Mouse (Mus musculus): ENCODE results near the gene Ccn2.

Ccn2 gene

DNA sequence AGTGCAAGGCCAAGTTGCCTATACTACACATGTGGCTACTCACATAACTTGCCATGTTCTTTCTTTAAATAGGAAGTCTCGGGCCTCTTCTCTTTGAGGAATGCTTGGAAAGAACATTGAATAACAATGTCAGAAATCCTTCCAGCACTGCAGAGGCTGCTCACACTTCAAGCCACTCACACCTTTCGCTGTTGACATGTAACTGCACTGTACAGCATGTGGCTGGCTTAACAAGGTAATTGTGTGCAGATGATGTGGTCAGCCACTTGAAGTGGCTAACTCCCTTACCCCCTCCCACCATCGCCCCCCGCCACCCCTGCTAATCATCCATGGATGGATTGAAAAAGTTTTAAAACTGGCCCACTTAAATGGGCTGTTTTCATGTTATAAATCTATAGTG is 1.7 kb upstream of the Ccn2 start:
- TF ChIP-seq GATA4 (IDR thresholded peaks at IDR 0.05; ENCODE audit: insufficient replicate concordance, low read length): no peak

GRCm38 (mm10) chr10:24596003-24596868 is 994 bp downstream of the Ccn2 start:
- no peak for TF ChIP-seq GATA4 (IDR thresholded peaks at IDR 0.05; ENCODE audit: insufficient replicate concordance, low read length)

DNA sequence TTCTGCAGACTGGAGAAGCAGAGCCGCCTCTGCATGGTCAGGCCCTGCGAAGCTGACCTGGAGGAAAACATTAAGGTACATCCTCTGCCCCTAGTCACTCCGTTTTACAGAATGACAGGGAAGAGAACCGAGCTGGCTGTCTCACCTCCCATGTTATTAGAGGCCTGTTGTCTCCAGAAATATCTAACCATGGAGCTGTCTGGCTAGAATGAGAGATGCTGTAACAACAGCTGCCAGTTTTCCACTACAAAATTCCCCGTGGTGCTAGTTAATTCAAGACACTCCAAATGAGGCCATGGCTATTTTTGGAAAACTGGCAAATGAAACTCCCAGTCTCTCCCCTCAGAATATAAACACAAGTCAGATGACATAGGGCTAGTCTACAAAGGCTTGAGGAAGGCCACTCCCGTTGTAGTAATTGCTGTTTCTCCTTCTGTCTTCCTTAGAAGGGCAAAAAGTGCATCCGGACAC is 1.7 kb downstream of the Ccn2 start:
- TF ChIP-seq GATA4 (IDR thresholded peaks at IDR 0.05; ENCODE audit: insufficient replicate concordance, low read length): no peak

DNA sequence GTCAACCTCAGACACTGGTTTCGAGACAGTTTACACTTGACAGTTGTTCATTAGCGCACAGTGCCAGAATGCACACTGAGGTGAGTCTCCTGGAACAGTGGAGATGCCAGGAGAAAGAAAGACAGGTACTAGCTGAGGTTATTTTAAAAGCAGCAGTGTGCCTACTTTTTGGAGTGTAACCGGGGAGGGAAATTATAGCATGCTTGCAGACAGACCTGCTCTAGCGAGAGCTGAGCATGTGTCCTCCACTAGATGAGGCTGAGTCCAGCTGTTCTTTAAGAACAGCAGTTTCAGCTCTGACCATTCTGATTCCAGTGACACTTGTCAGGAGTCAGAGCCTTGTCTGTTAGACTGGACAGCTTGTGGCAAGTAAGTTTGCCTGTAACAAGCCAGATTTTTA is 2.5 kb downstream of the Ccn2 start:
- TF ChIP-seq GATA4 (IDR thresholded peaks at IDR 0.05; ENCODE audit: insufficient replicate concordance, low read length): no peak

DNA sequence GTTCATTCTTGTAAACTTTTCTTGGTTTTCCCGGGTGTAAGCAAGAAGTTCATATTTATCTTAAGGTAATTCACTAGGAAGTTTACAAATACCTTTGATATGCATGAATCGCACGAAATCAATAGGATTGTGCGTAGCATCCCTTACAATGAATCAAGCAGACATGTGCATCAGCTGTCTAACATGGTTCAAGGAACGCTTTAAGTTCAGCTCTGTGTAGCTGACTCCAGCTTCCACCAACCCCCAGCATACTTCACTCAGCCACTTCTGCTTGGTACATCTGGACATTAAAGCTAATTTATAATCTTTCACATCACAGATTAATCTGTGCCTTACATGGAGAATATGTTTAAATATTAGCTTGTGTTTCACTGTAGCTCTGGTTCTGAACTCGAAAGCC is 3.5 kb downstream of the Ccn2 start:
- no peak for TF ChIP-seq GATA4 (IDR thresholded peaks at IDR 0.05; ENCODE audit: insufficient replicate concordance, low read length)

DNA sequence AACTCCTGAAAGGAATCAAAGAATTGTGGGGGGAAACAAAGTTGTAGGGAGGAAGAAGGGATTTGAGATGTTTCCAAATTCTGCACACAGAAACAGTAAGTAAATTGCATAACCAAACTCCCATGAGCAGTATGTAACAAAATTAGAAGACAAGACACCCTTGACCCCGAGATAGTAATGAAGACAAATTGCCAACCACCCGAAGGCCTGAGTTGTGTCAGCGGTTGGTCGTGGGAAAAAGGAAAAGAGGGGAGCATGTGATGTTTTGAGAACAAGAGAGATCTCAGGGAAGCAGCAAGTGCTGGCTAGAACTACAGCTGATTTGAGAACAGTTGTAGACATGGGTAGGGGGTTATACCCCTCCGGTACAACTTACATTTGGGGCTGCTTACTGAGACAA is 4.6 kb downstream of the Ccn2 start:
- TF ChIP-seq GATA4 (IDR thresholded peaks at IDR 0.05; ENCODE audit: insufficient replicate concordance, low read length): no peak

DNA sequence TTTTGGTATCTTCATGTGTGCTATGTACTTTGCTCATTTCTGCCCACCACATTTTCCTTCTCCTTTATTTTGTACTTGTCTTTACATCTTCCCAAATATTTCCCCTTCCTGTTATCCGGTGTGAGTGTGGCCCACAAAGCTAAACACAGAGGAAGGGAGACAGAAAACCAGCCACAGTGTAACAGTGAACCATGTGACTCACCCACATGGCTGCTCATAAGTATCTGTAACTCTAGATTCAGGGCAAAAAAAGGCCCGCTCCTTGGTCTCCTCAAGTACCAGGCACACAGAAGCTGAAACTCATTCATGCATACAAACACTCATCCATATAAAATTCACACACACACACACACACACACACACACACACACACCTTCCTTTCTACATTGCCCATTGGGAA is 7.8 kb downstream of the Ccn2 start:
- TF ChIP-seq GATA4 (IDR thresholded peaks at IDR 0.05; ENCODE audit: insufficient replicate concordance, low read length): no peak

GRCm38 (mm10) chr10:24603727-24604126 is 8.5 kb downstream of the Ccn2 start:
- TF ChIP-seq GATA4 (IDR thresholded peaks at IDR 0.05; ENCODE audit: insufficient replicate concordance, low read length): no peak

- no peak for TF ChIP-seq GATA4 (IDR thresholded peaks at IDR 0.05; ENCODE audit: insufficient replicate concordance, low read length)
Measured at GRCm38 (mm10) chr10:24609146-24609545, 13.9 kb downstream of the Ccn2 start.

DNA sequence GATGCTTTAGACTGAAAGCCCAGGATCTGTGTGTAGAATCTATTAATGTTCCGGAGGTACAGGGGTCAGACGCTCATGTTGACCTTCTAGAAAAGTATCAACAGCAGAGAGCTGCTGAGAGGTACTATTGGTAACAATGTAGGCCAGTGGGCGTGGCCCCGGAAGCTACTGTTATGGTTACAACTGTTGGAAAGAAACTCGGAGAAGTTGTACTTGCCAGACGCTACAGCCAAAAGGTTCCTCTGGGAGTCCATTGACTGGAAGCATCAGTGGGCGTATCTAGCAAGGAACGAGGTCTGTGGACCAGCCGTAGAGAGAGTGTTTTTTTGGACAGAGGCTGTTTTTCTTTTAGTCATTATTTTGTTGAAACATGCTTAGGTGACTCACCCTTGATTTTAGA is 14.5 kb downstream of the Ccn2 start:
- no peak for TF ChIP-seq GATA4 (IDR thresholded peaks at IDR 0.05; ENCODE audit: insufficient replicate concordance, low read length)

DNA sequence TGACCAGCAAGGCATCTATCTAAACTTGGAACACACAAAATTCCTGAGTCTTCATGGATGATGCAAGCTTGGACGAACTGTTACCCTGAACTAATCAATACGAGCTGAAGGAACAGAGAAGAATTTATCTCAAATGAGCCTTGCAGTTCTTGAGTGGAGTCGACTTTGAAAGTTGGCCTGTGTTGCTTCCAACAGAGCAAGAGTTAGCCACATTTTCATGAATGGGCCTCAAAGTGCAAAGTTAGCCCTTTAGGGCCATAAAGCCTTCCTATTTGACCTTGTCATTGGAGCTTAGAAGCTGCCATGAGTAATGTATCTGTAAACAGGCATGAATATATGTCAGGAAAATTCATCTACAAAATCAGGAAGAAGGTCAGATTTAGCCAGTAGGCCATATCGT is 19.5 kb downstream of the Ccn2 start:
- TF ChIP-seq GATA4 (IDR thresholded peaks at IDR 0.05; ENCODE audit: insufficient replicate concordance, low read length): no peak

- no peak for TF ChIP-seq GATA4 (IDR thresholded peaks at IDR 0.05; ENCODE audit: insufficient replicate concordance, low read length)
Measured at GRCm38 (mm10) chr10:24615799-24616198, 20.6 kb downstream of the Ccn2 start.

DNA sequence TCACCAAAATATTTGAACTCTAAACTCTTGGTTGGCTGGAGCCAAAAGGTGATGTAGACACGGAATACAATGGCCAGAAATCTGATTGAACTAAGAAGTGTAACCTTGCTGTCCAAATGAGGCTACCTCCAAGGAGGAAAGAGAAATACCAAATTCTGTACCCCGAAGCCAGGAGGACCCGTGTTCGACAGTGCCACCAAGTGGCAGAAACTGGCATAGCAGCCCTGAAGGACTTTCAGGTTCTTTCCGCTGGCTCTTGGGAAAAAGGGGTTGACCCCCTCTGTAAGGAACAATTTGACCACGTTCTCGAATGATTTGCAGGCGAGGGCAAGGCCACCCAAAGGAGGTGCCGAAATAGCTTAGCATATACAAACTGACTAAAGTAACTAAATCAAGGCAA is 26.3 kb downstream of the Ccn2 start:
- no peak for TF ChIP-seq GATA4 (IDR thresholded peaks at IDR 0.05; ENCODE audit: insufficient replicate concordance, low read length)

GRCm38 (mm10) chr10:24622586-24622985 is 27.3 kb downstream of the Ccn2 start:
- no peak for TF ChIP-seq GATA4 (IDR thresholded peaks at IDR 0.05; ENCODE audit: insufficient replicate concordance, low read length)

DNA sequence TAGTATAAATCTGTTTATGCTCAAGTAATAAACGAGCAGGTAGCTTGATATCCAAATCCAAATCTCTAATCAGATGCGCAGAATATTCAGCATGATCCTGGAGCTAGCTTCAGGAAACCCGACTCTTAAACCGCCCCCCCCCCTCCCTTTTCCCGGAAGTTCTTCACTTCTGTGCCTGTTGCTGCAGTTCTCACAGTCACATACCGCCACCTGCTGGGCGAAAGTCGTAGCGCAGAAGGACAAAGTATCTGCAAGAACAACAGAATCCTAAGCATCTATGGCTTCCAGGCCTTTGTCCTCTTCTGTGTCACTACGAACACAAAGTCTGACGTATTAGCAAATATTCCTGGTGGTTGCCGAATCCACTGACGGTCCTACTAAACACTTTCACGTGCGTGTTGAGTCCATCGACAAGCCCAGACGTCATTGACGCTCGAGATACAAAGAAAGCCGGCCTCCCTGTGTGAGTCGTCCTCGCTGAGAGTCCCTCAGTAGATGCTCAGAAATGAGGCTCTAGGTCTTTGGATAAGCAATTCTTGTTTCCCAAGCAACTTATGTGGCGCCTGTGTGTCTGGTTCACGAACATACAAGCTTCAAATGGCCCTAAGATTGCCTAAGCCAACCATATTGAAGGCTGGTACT is 29.9 kb downstream of the Ccn2 start:
- TF ChIP-seq GATA4 (IDR thresholded peaks at IDR 0.05; ENCODE audit: insufficient replicate concordance, low read length): no peak

- no peak for TF ChIP-seq GATA4 (IDR thresholded peaks at IDR 0.05; ENCODE audit: insufficient replicate concordance, low read length)
Measured at GRCm38 (mm10) chr10:24627262-24627661, 32.0 kb downstream of the Ccn2 start.
